Mouse (Mus musculus): ENCODE results near the gene Tax1bp1. TPM values are rescaled to one million over a fixed set of nuclear protein-coding genes. Genes with fewer than 3 reads are reported as not detected.

The Tax1bp1 gene
- polyA plus RNA-seq, 2 experiments: 32.3 to 98.9 TPM

DNA sequence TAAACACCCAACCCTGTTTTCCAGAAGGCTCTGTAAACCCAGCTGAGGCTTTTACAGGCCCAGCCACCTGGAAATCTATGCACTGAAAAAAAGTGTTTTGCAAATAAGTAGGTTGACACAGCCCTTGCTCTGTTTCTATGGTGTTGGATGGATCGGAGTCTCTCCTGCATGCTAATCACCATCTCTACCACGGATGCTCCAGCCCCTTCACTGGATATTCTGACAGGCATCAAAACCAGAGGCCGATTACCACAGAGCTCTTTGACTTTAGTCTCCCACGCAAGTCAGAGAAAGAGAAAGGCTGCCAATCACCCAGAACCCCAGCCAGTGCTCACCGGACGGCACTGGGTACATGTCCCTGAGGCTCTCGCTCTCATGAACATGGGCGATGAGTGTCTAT, 63.5 kb downstream of the Tax1bp1 start:
- Histone ChIP-seq H3K4me1 (replicated peaks; ENCODE audit: control insufficient read depth in 2 of 2, insufficient read depth in 2 of 2, low read length in 1 of 2) (no peaks in the 10 kb centered on the region), H3K4me3 (ENCODE audit: insufficient read depth in 1 of 2, low read depth in 2 of 2, low read length in 2 of 2) (no peak overlapping the region), H3K9ac (replicated peaks) (no peak overlapping the region), H3K9me3 (ENCODE audit: control insufficient read depth, low read length) (no peaks in the 10 kb centered on the region), H3K36me3 (replicated peaks; ENCODE audit: control insufficient read depth, insufficient read depth, low read depth) (no peaks in the 10 kb centered on the region), H3K4me2 (ENCODE audit: low read depth) (no peak overlapping the region), H3K27me3 (ENCODE audit: control insufficient read depth, insufficient read depth, low read length) (no peaks in the 10 kb centered on the region), H3K27ac (no peak overlapping the region)
- no peak for ATAC-seq (ENCODE audit: insufficient read depth)
- DNase-seq (ENCODE audit: low read depth in 3 of 3, low spot score in 3 of 3): no peak
- 79% methylated on average over 8 of the region's 8 CpGs for WGBS (ENCODE audit: insufficient replicate concordance)
- TF ChIP-seq EP300 (IDR thresholded peaks at IDR 0.05; ENCODE audit: low read depth) (no peak), CTCF (IDR thresholded peaks at IDR 0.05; ENCODE audit: low read depth) (no peak)

GRCm38 (mm10) chr6:52778523-52778922, 65.0 kb downstream of the Tax1bp1 start:
- no peak for DNase-seq (ENCODE audit: low read depth in 3 of 3, low spot score in 3 of 3)
- TF ChIP-seq EP300 (IDR thresholded peaks at IDR 0.05; ENCODE audit: low read depth) (no peak), CTCF (IDR thresholded peaks at IDR 0.05; ENCODE audit: low read depth) (no peak)
- 64% methylated on average over 5 of the region's 5 CpGs for WGBS (ENCODE audit: insufficient replicate concordance)
- H3K36me3 ChIP-seq (replicated peaks; ENCODE audit: control insufficient read depth, insufficient read depth, low read depth): no peaks in the 10 kb centered on the region
- no peaks in the 10 kb centered on the region for H3K27me3 ChIP-seq (ENCODE audit: control insufficient read depth, insufficient read depth, low read length)
- H3K27ac ChIP-seq: no peak overlapping the region
- ATAC-seq (ENCODE audit: insufficient read depth): no peak
- no peak overlapping the region for H3K4me3 ChIP-seq (ENCODE audit: insufficient read depth in 1 of 2, low read depth in 2 of 2, low read length in 2 of 2)
- H3K4me1 ChIP-seq (replicated peaks; ENCODE audit: control insufficient read depth in 2 of 2, insufficient read depth in 2 of 2, low read length in 1 of 2): no peaks in the 10 kb centered on the region
- no peaks in the 10 kb centered on the region for H3K9me3 ChIP-seq (ENCODE audit: control insufficient read depth, low read length)
- no peak overlapping the region for H3K4me2 ChIP-seq (ENCODE audit: low read depth)
- no peak overlapping the region for H3K9ac ChIP-seq (replicated peaks)

DNA sequence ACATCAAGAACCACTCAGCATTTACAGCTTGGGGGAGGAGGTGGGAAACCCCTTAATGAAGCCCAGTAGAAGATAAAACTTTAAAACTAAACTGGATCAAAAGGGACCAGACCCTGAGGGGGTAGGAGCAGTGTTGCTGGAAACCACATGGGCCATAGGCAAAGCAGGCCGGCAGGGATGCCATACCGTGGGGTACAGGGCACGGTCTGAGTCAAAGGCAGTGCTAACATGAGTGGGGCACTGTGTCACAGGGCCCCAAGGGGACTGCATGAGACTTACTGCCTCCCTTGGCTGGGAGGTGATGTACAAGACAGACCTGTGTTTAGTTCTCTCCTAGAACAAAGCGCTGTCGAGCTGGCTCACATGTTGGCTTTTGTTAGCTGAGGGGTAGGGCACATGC, 66.0 kb downstream of the Tax1bp1 start:
- Histone ChIP-seq H3K9ac (replicated peaks) (no peak overlapping the region), H3K4me1 (replicated peaks; ENCODE audit: control insufficient read depth in 2 of 2, insufficient read depth in 2 of 2, low read length in 1 of 2) (no peaks in the 10 kb centered on the region), H3K4me2 (ENCODE audit: low read depth) (no peak overlapping the region), H3K4me3 (ENCODE audit: insufficient read depth in 1 of 2, low read depth in 2 of 2, low read length in 2 of 2) (no peak overlapping the region), H3K27me3 (ENCODE audit: control insufficient read depth, insufficient read depth, low read length) (no peaks in the 10 kb centered on the region), H3K9me3 (ENCODE audit: control insufficient read depth, low read length) (no peaks in the 10 kb centered on the region), H3K36me3 (replicated peaks; ENCODE audit: control insufficient read depth, insufficient read depth, low read depth) (no peaks in the 10 kb centered on the region), H3K27ac (no peak overlapping the region)
- no peak for TF ChIP-seq EP300 (IDR thresholded peaks at IDR 0.05; ENCODE audit: low read depth)
- no peak for TF ChIP-seq CTCF (IDR thresholded peaks at IDR 0.05; ENCODE audit: low read depth)
- ATAC-seq (ENCODE audit: insufficient read depth): no peak
- no peak for DNase-seq (ENCODE audit: low read depth in 3 of 3, low spot score in 3 of 3)
- whole genome bisulfite sequencing (ENCODE audit: insufficient replicate concordance): 77% methylated on average over 5 of the region's 5 CpGs

- TF ChIP-seq CTCF (IDR thresholded peaks at IDR 0.05; ENCODE audit: low read depth) (no peak), EP300 (IDR thresholded peaks at IDR 0.05; ENCODE audit: low read depth) (no peak)
- DNase-seq (ENCODE audit: low read depth in 3 of 3, low spot score in 3 of 3) (no peak), ATAC-seq (ENCODE audit: insufficient read depth) (no peak)
- Histone ChIP-seq H3K4me1 (replicated peaks; ENCODE audit: control insufficient read depth in 2 of 2, insufficient read depth in 2 of 2, low read length in 1 of 2) (peaks cover 0 to 4% of the 10 kb centered on the region in 2 experiments; a peak in 1 of 4 replicates), H3K4me2 (ENCODE audit: low read depth) (no peak overlapping the region), H3K27ac (no peak overlapping the region), H3K27me3 (ENCODE audit: control insufficient read depth, insufficient read depth, low read length) (no peaks in the 10 kb centered on the region), H3K9ac (replicated peaks) (no peak overlapping the region), H3K36me3 (replicated peaks; ENCODE audit: control insufficient read depth, insufficient read depth, low read depth) (no peaks in the 10 kb centered on the region), H3K9me3 (ENCODE audit: control insufficient read depth, low read length) (no peaks in the 10 kb centered on the region), H3K4me3 (ENCODE audit: insufficient read depth in 1 of 2, low read depth in 2 of 2, low read length in 2 of 2) (no peak overlapping the region)
- WGBS (ENCODE audit: insufficient replicate concordance): 70% methylated on average over 10 of the region's 10 CpGs
These were observed 76.8 kb downstream of the Tax1bp1 start for GRCm38 (mm10) chr6:52790316-52790715.

- Histone ChIP-seq H3K4me2 (ENCODE audit: low read depth) (no peak overlapping the region), H3K9me3 (ENCODE audit: control insufficient read depth, low read length) (no peaks in the 10 kb centered on the region), H3K4me1 (replicated peaks; ENCODE audit: control insufficient read depth in 2 of 2, insufficient read depth in 2 of 2, low read length in 1 of 2) (peaks cover 0 to 4% of the 10 kb centered on the region in 2 experiments; a peak in 1 of 4 replicates), H3K27me3 (ENCODE audit: control insufficient read depth, insufficient read depth, low read length) (no peaks in the 10 kb centered on the region), H3K9ac (replicated peaks) (no peak overlapping the region), H3K27ac (no peak overlapping the region), H3K4me3 (ENCODE audit: insufficient read depth in 1 of 2, low read depth in 2 of 2, low read length in 2 of 2) (no peak overlapping the region), H3K36me3 (replicated peaks; ENCODE audit: control insufficient read depth, insufficient read depth, low read depth) (no peaks in the 10 kb centered on the region)
- WGBS (ENCODE audit: insufficient replicate concordance): 63% methylated on average over 4 of the region's 4 CpGs
- ATAC-seq (ENCODE audit: insufficient read depth) (no peak), DNase-seq (ENCODE audit: low read depth in 3 of 3, low spot score in 3 of 3) (no peak)
- no peak for TF ChIP-seq CTCF (IDR thresholded peaks at IDR 0.05; ENCODE audit: low read depth)
- TF ChIP-seq EP300 (IDR thresholded peaks at IDR 0.05; ENCODE audit: low read depth): no peak
These were observed 77.3 kb downstream of the Tax1bp1 start for GRCm38 (mm10) chr6:52790781-52791180.

Measured in liver, embryonic 14.5 days (tissue).